Mouse (Mus musculus) olfactory bulb, adult 2 months (tissue): ENCODE measurements around the gene Nxt1. TPM values are rescaled to one million over a fixed set of nuclear protein-coding genes. Genes with fewer than 3 reads are reported as not detected.

ENCODE experiments used
- H3K27ac ChIP-seq: fragments of 200-500 bp; 2 replicates; pipeline ENCODE4 v1.5.1; 2012; ENCODE audit warnings: low read depth, low read length; ENCODE audit not compliant: insufficient read depth
- H3K4me1 ChIP-seq: fragments of 200-500 bp; 2 replicates; pipeline ENCODE4 v1.6.1; 2012; ENCODE audit warnings: low read length; ENCODE audit not compliant: control insufficient read depth, insufficient read depth
- H3K4me3 ChIP-seq: fragments of 200-500 bp; 2 replicates; pipeline ENCODE4 v1.5.1; 2012; ENCODE audit warnings: mild to moderate bottlenecking, low read depth, low read length, moderate library complexity; ENCODE audit not compliant: insufficient read depth
- CTCF ChIP-seq: fragments of 200-500 bp; IDR thresholded peaks from 2 replicates; pipeline ENCODE4 v1.5.1; 2012; ENCODE audit warnings: low read depth, mild to moderate bottlenecking, low read length, moderate library complexity; ENCODE audit not compliant: insufficient read depth
- POLR2A ChIP-seq: fragments of 200-500 bp; IDR thresholded peaks from 2 replicates; pipeline ENCODE4 v1.6.1; 2012; ENCODE audit warnings: mild to moderate bottlenecking, low read depth, low read length, moderate library complexity; ENCODE audit not compliant: insufficient read depth
- WGBS: fragments of 180-500 bp; shearing (Covaris S2); methylation state at CpG from one replicate; pipeline ENCODE4 v1.1.7; 2018; 5-methylcytosine and 5-hydroxymethylcytosine counted together
- polyA plus RNA-seq: library from polyadenylated mRNA; stranded (reverse); fragments of >200 nt; gene quantifications from 2 replicates; pipeline ENCODE4 v1.2.4, GENCODE M21; 2012; ENCODE audit warnings: low replicate concordance; ENCODE audit not compliant: missing spikeins, insufficient read depth, insufficient read length

Nxt1 gene
- polyA plus RNA-seq, 1 experiment, result not detected

- TF ChIP-seq POLR2A, result no peak
- TF ChIP-seq CTCF, result no peak
- Histone ChIP-seq H3K4me3 (no peak overlapping the region), H3K4me1 (no peaks in the 10 kb centered on the region), H3K27ac (no peak overlapping the region)
- WGBS, result 44% methylated on average over 6 of the region's 6 CpGs
Measured at GRCm38 (mm10) chr2:148644421-148645000, 27.9 kb upstream of the Nxt1 start.

GRCm38 (mm10) chr2:148650587-148651357 is 21.6 kb upstream of the Nxt1 start:
- Histone ChIP-seq H3K27ac (no peak overlapping the region), H3K4me1 (no peaks in the 10 kb centered on the region), H3K4me3 (no peak overlapping the region)
- no peak for TF ChIP-seq POLR2A
- no peak for TF ChIP-seq CTCF
- 25% methylated on average over 3 of the region's 3 CpGs for WGBS

GRCm38 (mm10) chr2:148654961-148655360 is 17.4 kb upstream of the Nxt1 start:
- no peaks in the 10 kb centered on the region for H3K4me1 ChIP-seq
- TF ChIP-seq CTCF (no peak), POLR2A (no peak)
- 0% methylated on average over 3 of the region's 3 CpGs for WGBS
- no peak overlapping the region for H3K27ac ChIP-seq
- no peak overlapping the region for H3K4me3 ChIP-seq

- TF ChIP-seq POLR2A (no peak), CTCF (no peak)
- WGBS, result 98% methylated on average over 1 of the region's 1 CpGs
- Histone ChIP-seq H3K27ac (no peak overlapping the region), H3K4me1 (no peaks in the 10 kb centered on the region), H3K4me3 (no peak overlapping the region)
Measured at GRCm38 (mm10) chr2:148663458-148663857, 8.9 kb upstream of the Nxt1 start.

GRCm38 (mm10) chr2:148677801-148678200 is 5.4 kb downstream of the Nxt1 start:
- WGBS, result 3% methylated on average over 26 of the region's 26 CpGs
- no peak for TF ChIP-seq CTCF
- TF ChIP-seq POLR2A, result 0 out of 2 replicates have a peak, but pooled peaks have one; percentile 24
- Histone ChIP-seq H3K4me3 (peak overlapping the region; percentile 65), H3K27ac (peak overlapping the region; percentile 93), H3K4me1 (peaks cover 20% of the 10 kb centered on the region)

GRCm38 (mm10) chr2:148679346-148679745 is 6.9 kb downstream of the Nxt1 start:
- peaks cover 17% of the 10 kb centered on the region for H3K4me1 ChIP-seq
- H3K4me3 ChIP-seq, result no peak overlapping the region
- WGBS, result 2% methylated on average over 9 of the region's 9 CpGs
- TF ChIP-seq POLR2A (no peak), CTCF (no peak)
- H3K27ac ChIP-seq, result peak overlapping the region; percentile 73

GRCm38 (mm10) chr2:148680775-148681291 is 8.4 kb downstream of the Nxt1 start, which contains the start of gene Gzf1:
Gene Gzf1 (plus strand): TSS chr2:148681023.
- Histone ChIP-seq H3K4me1 (peaks cover 23% of the 10 kb centered on the region), H3K4me3 (peak within 1 kb of the TSS; percentile 62), H3K27ac (peak within 1 kb of the TSS; percentile 89)
- TF ChIP-seq POLR2A (peak; percentile 52), CTCF (no peak)
- WGBS, result under 1% methylated on average over 39 of the region's 39 CpGs

- Histone ChIP-seq H3K4me3 (peak overlapping the region; percentile 62), H3K4me1 (peaks cover 23% of the 10 kb centered on the region), H3K27ac (peak overlapping the region; percentile 2; the same call in 1 of the 2 replicates)
- peak; percentile 25; the same call in 1 of the 2 replicates for TF ChIP-seq CTCF
- no peak for TF ChIP-seq POLR2A
- 4% methylated on average over 17 of the region's 17 CpGs for WGBS
Measured at GRCm38 (mm10) chr2:148681461-148681891, 9.1 kb downstream of the Nxt1 start.

GRCm38 (mm10) chr2:148683031-148683430 is 10.6 kb downstream of the Nxt1 start:
- H3K4me1 ChIP-seq, result peaks cover 16% of the 10 kb centered on the region
- 88% methylated on average over 1 of the region's 1 CpGs for WGBS
- TF ChIP-seq CTCF, result no peak
- no peak for TF ChIP-seq POLR2A
- H3K4me3 ChIP-seq, result no peak overlapping the region
- H3K27ac ChIP-seq, result no peak overlapping the region
